Mouse (Mus musculus) testis, adult 2 months (tissue): ENCODE results near the gene Scn8a. TPM values are rescaled to one million over a fixed set of nuclear protein-coding genes. Genes with fewer than 3 reads are reported as not detected.

Experiments
- H3K27ac ChIP-seq: fragments of 200-500 bp; 2 replicates; pipeline ENCODE4 v1.5.1; 2012; ENCODE audit warnings: low read depth, low read length; ENCODE audit not compliant: control insufficient read depth, insufficient read depth
- H3K27me3 ChIP-seq: fragments of 200-500 bp; 2 replicates; pipeline ENCODE4 v1.6.1; 2012; ENCODE audit warnings: mild to moderate bottlenecking, low read length, moderate library complexity; ENCODE audit not compliant: control insufficient read depth, insufficient read depth
- H3K36me3 ChIP-seq: fragments of 200-500 bp; 2 replicates; pipeline ENCODE4 v1.6.1; 2012; ENCODE audit warnings: mild to moderate bottlenecking, low read length; ENCODE audit not compliant: control insufficient read depth, insufficient read depth
- H3K4me1 ChIP-seq: fragments of 200-500 bp; 2 replicates; pipeline ENCODE4 v1.6.1; 2012; ENCODE audit warnings: low read length; ENCODE audit not compliant: control insufficient read depth, insufficient read depth
- H3K4me3 ChIP-seq: fragments of 200-500 bp; 2 replicates; pipeline ENCODE4 v1.5.1; 2012; ENCODE audit warnings: low read depth, mild to moderate bottlenecking, low read length, moderate library complexity, mixed read lengths; ENCODE audit not compliant: control insufficient read depth
- CTCF ChIP-seq: fragments of 200-500 bp; IDR thresholded peaks from 2 replicates; pipeline ENCODE4 v1.5.1; 2012; ENCODE audit warnings: low read depth, mild to moderate bottlenecking, inconsistent platforms, low read length, moderate library complexity; ENCODE audit not compliant: control insufficient read depth, insufficient read depth, insufficient replicate concordance
- POLR2A ChIP-seq: fragments of 200-500 bp; IDR thresholded peaks from 2 replicates; pipeline ENCODE4 v1.6.1; 2012; ENCODE audit warnings: low read depth, mild to moderate bottlenecking, inconsistent platforms, low read length, moderate library complexity; ENCODE audit not compliant: control insufficient read depth
- polyA plus RNA-seq: library from polyadenylated mRNA; depleted of rRNA; stranded (reverse); fragments of >200 nt; gene quantifications from 2 replicates; pipeline ENCODE4 v1.2.3, GENCODE M21; 2012

The Scn8a gene
- polyA plus RNA-seq, 1 experiment: 3.4 TPM

- Histone ChIP-seq H3K27me3 (no peaks in the 10 kb centered on the region), H3K36me3 (no peaks in the 10 kb centered on the region), H3K4me3 (no peak overlapping the region), H3K27ac (no peak overlapping the region), H3K4me1 (no peaks in the 10 kb centered on the region)
- TF ChIP-seq POLR2A: no peak
- no peak for TF ChIP-seq CTCF
These were observed 85.1 kb downstream of the Scn8a start for GRCm38 (mm10) chr15:100954751-100955150.

GRCm38 (mm10) chr15:100960958-100961357 is 91.3 kb downstream of the Scn8a start:
- no peaks in the 10 kb centered on the region for H3K36me3 ChIP-seq
- H3K27me3 ChIP-seq: no peaks in the 10 kb centered on the region
- H3K27ac ChIP-seq: no peak overlapping the region
- TF ChIP-seq CTCF: no peak
- TF ChIP-seq POLR2A: no peak
- H3K4me1 ChIP-seq: no peaks in the 10 kb centered on the region
- no peak overlapping the region for H3K4me3 ChIP-seq

GRCm38 (mm10) chr15:100961561-100961960 is 91.9 kb downstream of the Scn8a start:
- H3K36me3 ChIP-seq: no peaks in the 10 kb centered on the region
- H3K4me3 ChIP-seq: no peak overlapping the region
- H3K27me3 ChIP-seq: no peaks in the 10 kb centered on the region
- H3K4me1 ChIP-seq: no peaks in the 10 kb centered on the region
- no peak overlapping the region for H3K27ac ChIP-seq
- TF ChIP-seq POLR2A (no peak), CTCF (no peak)

- Histone ChIP-seq H3K4me1 (no peaks in the 10 kb centered on the region), H3K4me3 (no peak overlapping the region), H3K27ac (no peak overlapping the region), H3K27me3 (no peaks in the 10 kb centered on the region), H3K36me3 (no peaks in the 10 kb centered on the region)
- TF ChIP-seq CTCF (no peak), POLR2A (no peak)
These were observed 101.8 kb downstream of the Scn8a start for GRCm38 (mm10) chr15:100971443-100971842.

GRCm38 (mm10) chr15:100972795-100973194 is 103.1 kb downstream of the Scn8a start:
- H3K4me3 ChIP-seq: no peak overlapping the region
- no peaks in the 10 kb centered on the region for H3K4me1 ChIP-seq

GRCm38 (mm10) chr15:100974679-100975078 is 105.0 kb downstream of the Scn8a start:
- Histone ChIP-seq H3K4me3 (no peak overlapping the region), H3K27ac (no peak overlapping the region), H3K36me3 (no peaks in the 10 kb centered on the region), H3K4me1 (no peaks in the 10 kb centered on the region), H3K27me3 (no peaks in the 10 kb centered on the region)
- TF ChIP-seq CTCF (no peak), POLR2A (no peak)

More at GRCm38 (mm10) chr15:100972795-100973194, 103.1 kb downstream of the Scn8a start:
- Histone ChIP-seq H3K36me3 (no peaks in the 10 kb centered on the region), H3K27ac (no peak overlapping the region), H3K27me3 (no peaks in the 10 kb centered on the region)
- no peak for TF ChIP-seq POLR2A
- no peak for TF ChIP-seq CTCF

GRCm38 (mm10) chr15:100983427-100984153 is 113.9 kb downstream of the Scn8a start:
- peaks cover 3% of the 10 kb centered on the region for H3K4me1 ChIP-seq
- H3K27ac ChIP-seq: no peak overlapping the region
- peak overlapping the region; percentile 54 for H3K4me3 ChIP-seq
- H3K36me3 ChIP-seq: no peaks in the 10 kb centered on the region
- TF ChIP-seq CTCF (peak; percentile 13; the same call in 1 of the 2 replicates), POLR2A (no peak)
- peaks cover 2% of the 10 kb centered on the region; the same call in 1 of the 2 replicates for H3K27me3 ChIP-seq

- TF ChIP-seq POLR2A: no peak
- no peak for TF ChIP-seq CTCF
- no peak overlapping the region; the same call in 1 of the 2 replicates for H3K4me3 ChIP-seq
- peaks cover 3% of the 10 kb centered on the region for H3K4me1 ChIP-seq
- H3K27ac ChIP-seq: no peak overlapping the region
- peaks cover 2% of the 10 kb centered on the region; the same call in 1 of the 2 replicates for H3K27me3 ChIP-seq
- no peaks in the 10 kb centered on the region for H3K36me3 ChIP-seq
These were observed 114.7 kb downstream of the Scn8a start for GRCm38 (mm10) chr15:100984154-100984893.
